Mouse (Mus musculus): ENCODE data around the gene Abcc10.

Gene Abcc10

GRCm38 (mm10) chr17:46258279-46259053 lies 69.7 kb downstream of the Abcc10 start:
- in situ Hi-C loops (cut with MboI, MseI) = no loop called here

GRCm38 (mm10) chr17:46255147-46255546 lies 73.0 kb downstream of the Abcc10 start:
- in situ Hi-C loops (cut with MboI, MseI) = no loop called here

DNA sequence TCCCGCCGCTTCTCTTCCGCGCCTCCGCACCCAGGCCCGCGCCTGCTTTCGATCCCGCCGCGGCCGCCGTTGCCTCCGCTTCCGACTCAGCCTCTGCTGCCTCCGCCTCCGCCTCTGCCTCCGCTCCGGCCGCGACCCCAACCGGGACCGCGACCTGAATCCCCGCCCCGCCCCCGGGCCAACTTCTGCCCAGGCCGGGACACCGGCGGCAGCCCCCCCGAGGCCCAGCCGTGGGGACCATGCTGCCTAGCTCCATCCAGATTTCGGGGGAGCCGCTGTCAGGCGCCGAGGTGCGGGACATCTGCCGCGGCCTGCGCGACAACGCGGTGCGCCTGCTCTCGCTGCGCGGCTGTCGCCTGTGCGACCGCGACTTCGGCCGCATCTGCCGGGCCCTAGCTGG lies 74.0 kb downstream of the Abcc10 start:
- in situ Hi-C loops (cut with MboI, MseI) = no loop called here

DNA sequence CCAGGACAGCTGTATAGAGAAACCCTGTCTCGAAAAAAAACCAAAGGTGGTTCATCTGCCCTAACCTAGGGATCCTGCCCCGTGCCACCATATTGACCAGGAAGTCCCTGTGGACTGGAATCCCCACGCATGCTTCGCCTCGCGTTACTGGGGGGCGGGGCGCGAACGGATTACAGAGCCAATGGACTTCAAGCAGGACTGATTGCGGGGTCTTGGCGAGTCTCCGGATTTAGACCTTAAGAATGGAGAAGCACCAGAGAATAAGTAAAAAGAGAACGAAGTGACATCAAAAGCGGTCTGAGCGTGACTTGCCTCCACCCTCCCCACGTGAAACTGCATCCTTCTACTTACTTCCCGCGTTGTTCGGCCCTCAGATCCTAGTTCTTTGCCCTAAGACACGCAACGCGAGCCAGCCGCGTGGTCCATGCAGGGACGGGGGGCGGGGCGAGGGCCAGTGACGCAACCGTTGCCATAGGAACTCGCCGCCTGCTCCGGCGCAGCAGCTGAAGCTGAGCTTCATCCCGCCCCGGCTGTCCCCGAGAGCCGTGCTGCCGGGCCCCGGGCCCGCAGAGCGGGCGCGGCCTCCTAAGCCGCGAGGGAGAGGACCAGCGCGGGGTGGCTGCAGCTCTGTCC lies 74.6 kb downstream of the Abcc10 start, which contains the start of gene Lrrc73:
Lrrc73 (plus strand) TSS at position 80 of the 633 bp plus-strand sequence.
- in situ Hi-C loops (cut with MboI, MseI) = no loop called here
